Mouse (Mus musculus) adrenal gland, adult 2 months (tissue): Measurements from ENCODE around the gene Igsf6. TPM values are rescaled to one million over a fixed set of nuclear protein-coding genes. Genes with fewer than 3 reads are reported as not detected.

Experiments
- polyA plus RNA-seq: library from polyadenylated mRNA; depleted of rRNA; stranded (reverse); fragments of >200 nt; gene quantifications from 2 replicates; pipeline ENCODE4 v1.2.3, GENCODE M21; 2012; rRNA removed
- total RNA-seq, 2 experiments: library from RNA; stranded (reverse); gene quantifications; 2 replicates each; pipeline ENCODE4 v1.2.3; 2021

The Igsf6 gene
- total and polyA plus RNA-seq, 3 experiments, result 0.45 to 2.7 (median 1.8) TPM

Other genes with a start within 250 kb of the Igsf6 start
- gene Eef2k, start 231.7 kb downstream of the Igsf6 start, total RNA-seq, result 10 to 100 TPM; 28.3 to 37.6 TPM
- gene Eef2k, start 231.7 kb downstream of the Igsf6 start, polyA plus RNA-seq, result 16.6 and 17.1 TPM in 2 replicates
- 10 to 100 TPM; 22.5 to 23.0 TPM for gene Polr3e, start 156.8 kb downstream of the Igsf6 start, total RNA-seq
- 15.1 and 15.5 TPM in 2 replicates for gene Polr3e, start 156.8 kb downstream of the Igsf6 start, polyA plus RNA-seq
- 1 to 10 TPM; 8.6 to 9.0 TPM for gene Cdr2, start 92.3 kb downstream of the Igsf6 start, total RNA-seq
- 7.4 and 11.0 TPM in 2 replicates for gene Cdr2, start 92.3 kb downstream of the Igsf6 start, polyA plus RNA-seq
- not detected for gene Mfsd13b, start 92.1 kb downstream of the Igsf6 start, total RNA-seq
- 0.06 and 0.28 TPM in 2 replicates for gene Mfsd13b, start 92.1 kb downstream of the Igsf6 start, polyA plus RNA-seq
- gene Mettl9, start 40.1 kb downstream of the Igsf6 start, total RNA-seq, result 100 to 1,000 TPM in 1 of 2 experiments, 10 to 100 TPM in 1; 83.6 to 118 TPM
- gene Mettl9, start 40.1 kb downstream of the Igsf6 start, polyA plus RNA-seq, result 40.2 and 44.5 TPM in 2 replicates
- gene Otoa, start 7.1 kb upstream of the Igsf6 start, total RNA-seq, result under 1 TPM; 0.35 to 0.58 TPM
- 0.61 and 0.82 TPM in 2 replicates for gene Otoa, start 7.1 kb upstream of the Igsf6 start, polyA plus RNA-seq